Mouse (Mus musculus) spleen, adult 2 months (tissue): ENCODE results near the gene Cdc14b.

Source experiments
- CTCF ChIP-seq: fragments of 200-500 bp; IDR thresholded peaks from 2 replicates; pipeline ENCODE4 v1.5.1; 2011; ENCODE audit warnings: mild to moderate bottlenecking, inconsistent platforms; ENCODE audit not compliant: insufficient read depth, insufficient read length, insufficient replicate concordance; ENCODE audit errors: extremely low read depth
- POLR2A ChIP-seq: fragments of 200-500 bp; IDR thresholded peaks from 2 replicates; pipeline ENCODE4 v1.6.1; 2011; ENCODE audit warnings: low read depth, low read length, inconsistent platforms

DNA sequence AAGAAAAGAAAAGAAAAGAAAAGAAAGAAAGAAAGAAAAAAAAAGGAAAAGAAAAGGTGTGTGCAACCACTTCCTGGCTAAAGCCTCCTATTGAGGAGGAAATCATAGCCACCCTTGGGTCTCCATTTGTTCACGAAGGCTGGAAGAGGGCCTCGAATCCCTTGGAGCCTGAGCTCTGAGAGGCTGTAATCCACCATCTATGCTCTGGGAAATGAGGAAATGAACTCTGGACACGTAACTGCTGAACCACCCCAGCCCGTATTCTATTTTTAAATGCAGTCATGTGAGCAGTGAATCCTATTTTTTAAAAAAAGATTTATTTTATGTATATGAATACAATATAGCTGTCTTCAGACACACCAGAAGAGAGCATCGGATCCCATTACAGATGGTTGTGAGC lies 5.8 kb upstream of the Cdc14b start:
- TF ChIP-seq CTCF (no peak), POLR2A (no peak)
